Mouse (Mus musculus): ENCODE data around the gene Gpr6. TPM values are rescaled to one million over a fixed set of nuclear protein-coding genes. Genes with fewer than 3 reads are reported as not detected.

The Gpr6 gene
- not detected in 3 replicates for total RNA-seq (2017)

- ATAC-seq (replicated peaks; ENCODE audit: insufficient number of reproducible peaks, low FRiP score, low TSS enrichment, poor library complexity, severe bottlenecking) = no peak
Measured at GRCm38 (mm10) chr10:41072116-41072515, at the start of gene Gpr6. Gene Gpr6 (minus strand): TSS chr10:41072285.

- no peak for ATAC-seq (replicated peaks; ENCODE audit: insufficient number of reproducible peaks, low FRiP score, low TSS enrichment, poor library complexity, severe bottlenecking)
Measured at GRCm38 (mm10) chr10:41100060-41100459, 28.0 kb upstream of the Gpr6 start.

- ATAC-seq (replicated peaks; ENCODE audit: insufficient number of reproducible peaks, low FRiP score, low TSS enrichment, poor library complexity, severe bottlenecking) = no peak
Measured at GRCm38 (mm10) chr10:41098137-41098536, 26.1 kb upstream of the Gpr6 start.

DNA sequence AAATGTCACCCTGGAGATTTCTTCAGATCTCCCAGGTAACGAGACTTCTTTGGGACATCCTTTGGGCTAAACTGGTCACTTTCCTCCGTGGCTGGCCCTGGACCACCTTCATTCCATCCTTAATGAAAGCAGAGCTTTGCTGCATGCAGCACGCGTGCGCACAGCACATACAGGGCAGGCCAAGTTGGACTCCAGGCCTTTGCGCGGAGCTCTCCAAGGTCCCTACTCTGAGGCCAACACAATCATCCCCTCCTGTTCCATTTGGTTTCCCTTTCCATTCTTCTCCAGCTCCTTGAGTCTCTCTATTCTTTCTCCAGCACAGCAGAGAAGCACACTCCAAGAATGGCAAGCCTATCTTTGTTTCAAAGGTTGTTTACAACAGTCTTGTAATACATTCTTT is 16.8 kb upstream of the Gpr6 start:
- no peak for ATAC-seq (replicated peaks; ENCODE audit: insufficient number of reproducible peaks, low FRiP score, low TSS enrichment, poor library complexity, severe bottlenecking)

DNA sequence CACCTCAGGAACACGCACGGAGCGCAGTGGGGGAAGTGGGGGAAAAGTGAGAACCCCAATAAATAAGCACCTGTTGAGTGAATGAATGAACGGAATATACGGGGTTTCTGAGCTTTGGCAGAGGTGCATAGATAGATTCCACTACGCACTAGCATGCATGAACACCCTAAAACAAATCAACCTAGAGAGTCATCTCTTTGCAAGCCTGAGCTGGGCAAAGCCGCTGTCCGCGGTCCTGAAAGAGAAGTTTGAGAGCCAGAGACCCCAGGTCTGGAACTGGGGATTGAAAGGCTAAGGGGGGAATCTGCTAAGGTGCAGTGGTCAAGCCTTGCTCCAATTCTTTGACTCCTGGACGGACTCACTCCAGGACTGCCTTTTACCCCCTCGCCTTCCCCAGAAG is 389 bp downstream of the Gpr6 start:
- no peak for ATAC-seq (replicated peaks; ENCODE audit: insufficient number of reproducible peaks, low FRiP score, low TSS enrichment, poor library complexity, severe bottlenecking)

DNA sequence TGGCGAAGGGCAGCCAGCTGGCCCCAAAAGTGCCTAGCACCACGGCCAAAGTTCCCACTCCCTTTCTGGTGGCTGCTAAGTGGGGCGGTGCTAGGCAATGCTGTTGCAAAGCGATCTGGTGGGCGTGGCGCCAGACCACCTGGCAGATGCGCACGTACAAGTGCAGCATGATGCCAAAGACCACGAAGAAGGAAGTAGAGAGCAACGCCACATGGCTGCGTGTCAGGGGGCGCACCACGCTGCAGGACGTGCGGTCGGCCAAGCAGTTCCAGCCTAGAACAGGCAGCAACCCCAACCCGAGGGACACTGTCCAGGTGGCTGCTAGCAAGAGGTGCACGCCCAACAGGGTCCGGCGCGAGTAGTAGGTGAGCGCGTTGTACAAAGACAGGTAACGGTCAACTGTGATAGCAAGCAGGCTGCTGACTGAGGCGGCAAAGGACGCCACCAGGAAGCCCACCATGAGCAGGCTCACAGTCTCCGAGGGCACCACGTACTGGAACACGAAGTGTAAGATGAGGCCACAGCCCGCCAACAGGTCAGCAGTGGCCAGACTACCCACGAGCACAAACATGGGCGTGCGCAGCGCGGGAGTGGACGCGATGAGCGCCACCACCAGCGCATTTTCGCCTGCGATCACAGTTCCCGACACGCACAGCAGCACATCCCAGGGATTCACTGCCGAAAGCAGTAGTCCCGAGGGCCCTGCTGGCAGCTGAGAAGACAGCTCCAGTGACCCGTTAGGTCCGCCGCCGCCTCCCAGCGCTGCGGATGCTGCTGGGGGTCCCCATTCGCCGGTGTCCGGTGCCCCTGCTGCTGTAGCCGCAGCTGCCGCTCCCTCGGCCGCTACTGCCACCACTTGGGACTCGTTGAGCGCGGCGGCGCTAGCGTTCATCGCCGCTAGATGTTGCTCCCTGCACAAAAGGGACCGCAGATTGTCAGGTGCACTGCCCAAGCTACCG is 1.1 kb downstream of the Gpr6 start:
- no peak for ATAC-seq (replicated peaks; ENCODE audit: insufficient number of reproducible peaks, low FRiP score, low TSS enrichment, poor library complexity, severe bottlenecking)

GRCm38 (mm10) chr10:41060250-41060831 is 11.7 kb downstream of the Gpr6 start:
- ATAC-seq (replicated peaks; ENCODE audit: insufficient number of reproducible peaks, low FRiP score, low TSS enrichment, poor library complexity, severe bottlenecking) = no peak

DNA sequence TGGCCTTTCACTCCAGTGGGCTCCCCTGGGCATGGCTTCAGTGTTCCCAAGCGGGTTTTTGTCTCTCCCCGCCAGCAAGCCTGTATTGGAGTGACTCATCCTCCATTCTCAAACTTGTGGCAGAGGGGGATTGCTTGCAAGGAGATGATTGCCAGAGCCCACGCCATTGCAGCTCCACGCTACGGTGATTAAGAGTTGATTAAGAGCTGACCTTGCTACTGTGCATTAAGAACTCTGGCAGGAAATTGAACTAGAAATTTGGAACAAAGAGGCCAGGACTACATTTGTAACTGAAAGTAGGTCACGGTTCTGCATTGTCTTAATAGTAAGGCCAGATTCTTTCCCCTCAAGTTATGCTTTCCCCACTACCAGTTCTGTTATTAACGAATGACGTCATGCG is 16.5 kb downstream of the Gpr6 start:
- ATAC-seq (replicated peaks; ENCODE audit: insufficient number of reproducible peaks, low FRiP score, low TSS enrichment, poor library complexity, severe bottlenecking) = no peak

DNA sequence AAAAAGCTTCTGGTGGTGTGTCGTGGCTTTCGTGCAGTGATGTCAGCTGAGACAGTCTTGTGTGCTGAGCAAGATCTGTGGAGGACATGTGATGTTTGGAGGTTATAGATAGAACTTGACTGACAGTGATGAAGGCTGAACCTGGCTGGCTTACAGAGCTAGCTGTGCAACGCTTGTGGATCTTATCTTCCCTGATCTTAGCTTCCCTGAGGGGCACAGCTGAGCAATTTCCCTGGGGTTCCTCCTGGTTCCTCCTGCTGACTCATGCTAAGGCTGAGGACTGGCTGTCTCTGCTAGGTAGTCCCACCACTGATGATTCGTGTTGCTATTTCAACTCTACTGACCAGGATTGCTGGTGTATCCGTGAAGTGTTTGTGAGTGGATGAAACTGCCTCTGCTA is 18.1 kb downstream of the Gpr6 start:
- ATAC-seq (replicated peaks; ENCODE audit: insufficient number of reproducible peaks, low FRiP score, low TSS enrichment, poor library complexity, severe bottlenecking) = no peak

GRCm38 (mm10) chr10:41042272-41042671 is 29.8 kb downstream of the Gpr6 start:
- no peak for ATAC-seq (replicated peaks; ENCODE audit: insufficient number of reproducible peaks, low FRiP score, low TSS enrichment, poor library complexity, severe bottlenecking)

GRCm38 (mm10) chr10:41041478-41041877 is 30.6 kb downstream of the Gpr6 start:
- no peak for ATAC-seq (replicated peaks; ENCODE audit: insufficient number of reproducible peaks, low FRiP score, low TSS enrichment, poor library complexity, severe bottlenecking)

GRCm38 (mm10) chr10:41040530-41041085 is 31.5 kb downstream of the Gpr6 start:
- ATAC-seq (replicated peaks; ENCODE audit: insufficient number of reproducible peaks, low FRiP score, low TSS enrichment, poor library complexity, severe bottlenecking) = no peak

DNA sequence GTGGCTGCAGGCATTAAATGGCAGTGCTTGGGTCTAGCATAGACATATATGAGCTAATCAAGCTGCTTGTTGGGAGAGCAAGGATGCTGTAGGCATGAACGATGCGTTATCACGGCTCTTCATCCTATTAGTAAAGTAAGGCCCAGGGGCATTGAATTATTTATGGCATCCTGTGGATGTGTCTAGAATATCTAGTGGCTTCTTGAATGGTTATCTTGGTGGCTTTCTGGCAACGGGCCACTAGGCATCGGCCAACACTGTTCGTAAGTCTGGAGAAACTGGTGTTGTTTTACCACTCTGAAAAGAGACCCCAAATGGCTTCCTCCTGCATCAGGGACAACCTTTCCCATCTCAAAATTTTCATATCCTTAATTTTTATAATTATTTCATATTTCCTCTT is 33.6 kb downstream of the Gpr6 start:
- ATAC-seq (replicated peaks; ENCODE audit: insufficient number of reproducible peaks, low FRiP score, low TSS enrichment, poor library complexity, severe bottlenecking) = no peak

DNA sequence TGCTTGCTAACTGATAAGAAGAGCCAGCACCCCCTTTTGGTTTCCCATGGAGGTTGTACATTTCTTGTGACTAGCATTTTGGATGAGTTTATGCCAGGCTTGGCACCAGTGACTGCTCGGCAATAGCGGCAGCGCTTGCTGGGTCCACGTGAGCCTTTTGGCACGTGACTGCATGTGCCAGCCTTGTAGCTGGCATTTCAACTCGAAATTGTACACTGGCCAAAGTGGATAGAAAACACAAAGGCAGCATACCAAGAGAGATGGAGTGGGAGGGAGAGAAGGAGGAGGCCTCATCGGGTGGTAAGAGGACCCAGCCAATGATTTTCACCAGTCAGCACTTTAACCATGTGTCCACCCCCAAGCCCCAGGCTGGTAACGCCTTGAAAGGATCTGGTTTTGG is 34.4 kb downstream of the Gpr6 start:
- ATAC-seq (replicated peaks; ENCODE audit: insufficient number of reproducible peaks, low FRiP score, low TSS enrichment, poor library complexity, severe bottlenecking) = no peak

DNA sequence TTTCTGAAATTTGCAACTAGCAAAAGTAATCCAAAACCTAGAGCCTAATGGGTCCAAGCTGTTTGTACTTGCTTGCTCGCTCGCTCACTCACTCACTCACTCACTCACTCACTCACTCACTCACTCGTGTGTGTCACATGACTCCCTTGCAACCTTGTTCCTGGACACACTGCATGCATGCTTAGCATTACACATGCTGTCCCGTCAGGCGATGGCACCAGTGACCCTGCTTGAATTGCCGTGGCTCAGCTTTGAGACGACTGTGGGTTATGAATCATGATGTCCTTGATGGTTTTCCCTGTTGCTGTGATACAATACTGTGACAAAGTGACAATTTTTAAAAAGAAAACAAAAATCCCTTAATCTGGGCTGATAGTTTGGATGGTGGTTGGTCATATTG is 39.3 kb downstream of the Gpr6 start:
- no peak for ATAC-seq (replicated peaks; ENCODE audit: insufficient number of reproducible peaks, low FRiP score, low TSS enrichment, poor library complexity, severe bottlenecking)

DNA sequence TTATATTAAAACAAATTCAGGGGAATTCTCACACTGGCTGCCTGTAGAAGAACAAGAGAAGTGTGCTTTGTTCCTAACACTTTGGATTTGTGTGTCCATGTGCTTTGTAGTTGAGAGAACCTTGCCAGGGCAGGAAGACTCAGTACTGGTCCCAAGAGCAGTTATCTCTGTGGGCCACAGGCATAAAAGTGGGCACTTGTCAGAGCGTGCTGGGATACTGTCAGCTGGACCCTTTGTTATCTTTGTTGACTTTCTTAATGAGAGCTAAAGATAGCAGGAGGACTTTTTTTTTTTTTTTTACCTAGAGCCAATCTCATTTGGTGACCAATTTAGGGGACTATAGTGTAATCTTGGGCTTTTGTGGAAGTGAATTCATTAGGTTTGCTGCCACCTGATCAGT is 47.2 kb downstream of the Gpr6 start:
- no peak for ATAC-seq (replicated peaks; ENCODE audit: insufficient number of reproducible peaks, low FRiP score, low TSS enrichment, poor library complexity, severe bottlenecking)

- no peak for ATAC-seq (replicated peaks; ENCODE audit: insufficient number of reproducible peaks, low FRiP score, low TSS enrichment, poor library complexity, severe bottlenecking)
Measured at GRCm38 (mm10) chr10:41024406-41024805, 47.7 kb downstream of the Gpr6 start.

GRCm38 (mm10) chr10:41022226-41022625 is 49.9 kb downstream of the Gpr6 start:
- ATAC-seq (replicated peaks; ENCODE audit: insufficient number of reproducible peaks, low FRiP score, low TSS enrichment, poor library complexity, severe bottlenecking) = no peak

All from monocyte, adult 5-6 weeks (primary cell).